Mouse (Mus musculus) myocyte (in vitro differentiated cells): Measurements from ENCODE around the gene Vti1a.

Experiments
- MYOD1 ChIP-seq, 3 experiments: IDR thresholded peaks; one replicate each; pipeline ENCODE4 v1.6.1; 2011; ENCODE audit warnings: control low read depth in 2 of 3, low read depth in 2 of 3, mild to moderate bottlenecking in 2 of 3, moderate library complexity in 1 of 3; ENCODE audit not compliant: insufficient read length in 2 of 3, control insufficient read depth in 1 of 3
- POLR2A ChIP-seq: IDR thresholded peaks from one replicate; pipeline ENCODE4 v1.6.1; 2011; ENCODE audit warnings: low read depth, mild to moderate bottlenecking, control low read depth, moderate library complexity; ENCODE audit not compliant: insufficient read length

DNA sequence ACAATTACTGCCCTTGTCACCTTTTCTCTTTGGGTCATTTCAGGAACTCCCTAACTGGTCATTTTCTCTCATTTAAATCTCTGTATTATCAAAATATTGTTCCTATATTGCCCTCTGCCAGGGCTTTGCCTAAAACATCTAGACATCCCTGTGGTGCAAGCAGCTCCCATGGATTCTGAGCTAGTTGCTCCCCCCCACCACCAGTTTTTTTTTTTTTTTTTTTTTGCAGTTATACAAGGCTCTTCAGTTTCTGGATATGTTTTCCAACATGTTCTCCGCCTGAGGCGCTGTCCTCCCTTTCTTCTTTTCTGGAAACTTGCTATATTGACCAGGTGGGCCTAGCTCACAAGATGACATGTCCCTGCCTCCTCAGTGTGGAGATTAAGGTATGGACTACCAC, 2.4 kb upstream of the Vti1a start:
- TF ChIP-seq MYOD1 (IDR thresholded peaks at IDR 0.05; ENCODE audit: control insufficient read depth in 1 of 3, insufficient read length in 2 of 3, low read depth in 2 of 3), result no peak
- TF ChIP-seq POLR2A, result no peak
